Mouse (Mus musculus): Measurements from ENCODE around the gene Tmem273.

- TF ChIP-seq CTCF (conservative IDR thresholded peaks at IDR 0.05; ENCODE audit: insufficient read depth, insufficient read length, low read depth, low read length): no peak
- TF ChIP-seq POLR2A (IDR thresholded peaks at IDR 0.05; ENCODE audit: low read depth, low read length): no peak
Measured at GRCm38 (mm10) chr14:32822812-32823211, 37.0 kb downstream of the Tmem273 start.

Data from kidney, adult 2 months (tissue).